ENCODE assay signal across 8 mouse cellular contexts in the genomic region with DNA sequence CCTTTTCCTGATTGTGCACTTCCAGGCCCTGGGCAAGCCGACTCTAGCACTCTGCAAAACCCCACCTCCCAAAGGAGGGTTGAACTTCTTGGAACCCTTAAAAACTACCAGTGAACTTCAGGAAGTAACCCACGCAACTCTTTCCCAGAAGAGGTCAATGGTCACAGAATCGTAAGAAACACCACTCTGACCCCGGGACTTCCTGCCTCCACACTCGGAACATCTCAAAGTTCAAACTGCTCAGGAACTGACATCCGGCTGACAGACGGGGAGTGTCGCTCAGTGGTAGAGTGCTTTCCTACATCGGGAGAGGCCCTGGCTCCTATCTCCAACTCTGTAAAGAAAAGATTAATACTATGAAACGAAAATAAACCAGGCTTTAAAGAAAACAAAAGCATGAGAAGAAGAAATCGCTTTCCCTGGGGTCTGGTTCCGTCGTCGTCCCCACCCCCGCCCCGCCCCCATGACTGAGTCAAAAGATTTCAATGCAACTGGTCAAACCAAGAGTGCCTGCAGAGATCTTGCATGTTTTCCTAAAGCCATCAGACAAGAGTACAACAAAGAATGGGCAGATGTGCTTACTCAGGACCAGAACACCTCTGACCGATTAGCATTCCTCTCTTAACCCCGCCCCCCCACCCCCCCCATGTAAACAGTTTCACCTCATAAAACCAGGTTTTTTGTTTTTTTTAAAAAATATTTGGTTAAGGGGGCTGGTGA. TPM values are rescaled to one million over a fixed set of nuclear protein-coding genes. Genes with fewer than 3 reads are reported as not detected.
A peak's percentile ranks its signal among the peaks of the same experiment; 100 is the strongest.
DNase-seq lines count a peak whose midpoint lies in the region; ATAC-seq and TF ChIP-seq lines count a peak whose summit lies in the region.

No protein-coding gene starts in this region.

- WGBS in midbrain, embryonic 12.5 days: 42% methylated on average over 18 of the region's 18 CpGs
- 38% methylated on average over 18 of the region's 18 CpGs for WGBS in midbrain, embryonic 16.5 days
- WGBS in embryonic facial prominence, embryonic 15.5 days: 24% methylated on average over 18 of the region's 18 CpGs
- 8% methylated on average over 18 of the region's 18 CpGs for WGBS in intestine, postnatal 0 days
- 14% methylated on average over 18 of the region's 18 CpGs for WGBS in lung, embryonic 14.5 days

- peak overlapping the region; percentile 17 for H3K4me2 ChIP-seq in midbrain, embryonic 12.5 days (replicated peaks)
- no peak overlapping the region for H3K4me2 ChIP-seq in midbrain, embryonic 16.5 days (ENCODE audit: low read length)
- H3K4me2 ChIP-seq in embryonic facial prominence, embryonic 15.5 days (replicated peaks): peak overlapping the region; percentile 39
- H3K4me2 ChIP-seq in intestine, postnatal 0 days (replicated peaks; ENCODE audit: low read depth): peak overlapping the region; percentile 51
- peak overlapping the region; percentile 55 for H3K4me2 ChIP-seq in lung, embryonic 14.5 days

- DNase-seq in lung, embryonic 14.5 days: peak; percentile 62
- DNase-seq in thymus, postnatal 4 days: peak; percentile 61
- no peak for DNase-seq in retina, embryonic 14.5 days (ENCODE audit: low spot score)
- DNase-seq in Muller cell, postnatal 12 days (ENCODE audit: inconsistent ontology term): no peak

- H3K4me1 ChIP-seq in midbrain, embryonic 12.5 days: no peaks in the 10 kb centered on the region
- no peaks in the 10 kb centered on the region for H3K4me1 ChIP-seq in midbrain, embryonic 16.5 days (ENCODE audit: control insufficient read depth, insufficient read depth, low read length)
- H3K4me1 ChIP-seq in embryonic facial prominence, embryonic 15.5 days: 0 out of 2 replicates have a peak, but pooled peaks cover 3% of the 10 kb centered on the region
- 0 out of 2 replicates have a peak, but pooled peaks cover 3% of the 10 kb centered on the region for H3K4me1 ChIP-seq in intestine, postnatal 0 days (replicated peaks; ENCODE audit: control insufficient read depth, insufficient read depth, low read length)
- H3K4me1 ChIP-seq in lung, embryonic 14.5 days (ENCODE audit: insufficient read depth): 0 out of 2 replicates have a peak, but pooled peaks cover 3% of the 10 kb centered on the region

- no peak; the same call in 1 of the 2 replicates for TF ChIP-seq CTCF in intestine, postnatal 0 days (IDR thresholded peaks at IDR 0.05; ENCODE audit: low read depth)
- no peak for TF ChIP-seq CTCF in lung, embryonic 14.5 days (IDR thresholded peaks at IDR 0.05; ENCODE audit: low read depth)

- H3K4me3 ChIP-seq in midbrain, embryonic 12.5 days: no peak overlapping the region
- no peak overlapping the region for H3K4me3 ChIP-seq in midbrain, embryonic 16.5 days (ENCODE audit: low read depth, low read length)
- peak overlapping the region; percentile 15 for H3K4me3 ChIP-seq in embryonic facial prominence, embryonic 15.5 days (replicated peaks)
- 0 out of 2 replicates have a peak overlapping the region, but pooled peaks have one; percentile 5 for H3K4me3 ChIP-seq in intestine, postnatal 0 days (ENCODE audit: low read depth, low read length)
- peak overlapping the region; percentile 17 for H3K4me3 ChIP-seq in lung, embryonic 14.5 days (ENCODE audit: low read depth, low read length)

- no peaks in the 10 kb centered on the region for H3K36me3 ChIP-seq in midbrain, embryonic 12.5 days
- no peaks in the 10 kb centered on the region for H3K36me3 ChIP-seq in midbrain, embryonic 16.5 days (ENCODE audit: control insufficient read depth, insufficient read depth, low read length)
- no peaks in the 10 kb centered on the region for H3K36me3 ChIP-seq in embryonic facial prominence, embryonic 15.5 days
- no peaks in the 10 kb centered on the region for H3K36me3 ChIP-seq in intestine, postnatal 0 days (ENCODE audit: control insufficient read depth, insufficient read depth)
- H3K36me3 ChIP-seq in lung, embryonic 14.5 days (ENCODE audit: insufficient read depth): no peaks in the 10 kb centered on the region

- no peak overlapping the region for H3K27ac ChIP-seq in midbrain, embryonic 12.5 days (replicated peaks)
- H3K27ac ChIP-seq in midbrain, embryonic 16.5 days (ENCODE audit: low read length): no peak overlapping the region
- no peak overlapping the region for H3K27ac ChIP-seq in embryonic facial prominence, embryonic 15.5 days (replicated peaks)
- peak overlapping the region; percentile 86 for H3K27ac ChIP-seq in intestine, postnatal 0 days (ENCODE audit: low read depth, low read length)
- 0 out of 2 replicates have a peak overlapping the region, but pooled peaks have one; percentile 38 for H3K27ac ChIP-seq in lung, embryonic 14.5 days (ENCODE audit: low read depth)

- no peaks in the 10 kb centered on the region for H3K27me3 ChIP-seq in midbrain, embryonic 12.5 days
- no peaks in the 10 kb centered on the region for H3K27me3 ChIP-seq in midbrain, embryonic 16.5 days (ENCODE audit: control insufficient read depth, insufficient read depth, low read depth, low read length)
- H3K27me3 ChIP-seq in embryonic facial prominence, embryonic 15.5 days: no peaks in the 10 kb centered on the region
- H3K27me3 ChIP-seq in intestine, postnatal 0 days (replicated peaks; ENCODE audit: control insufficient read depth, insufficient read depth, low read length): no peaks in the 10 kb centered on the region
- no peaks in the 10 kb centered on the region for H3K27me3 ChIP-seq in lung, embryonic 14.5 days (ENCODE audit: insufficient read depth, low read length)

- H3K9ac ChIP-seq in midbrain, embryonic 12.5 days (replicated peaks): no peak overlapping the region
- H3K9ac ChIP-seq in midbrain, embryonic 16.5 days (ENCODE audit: low read depth, low read length): no peak overlapping the region
- H3K9ac ChIP-seq in embryonic facial prominence, embryonic 15.5 days: no peak overlapping the region
- no peak overlapping the region for H3K9ac ChIP-seq in intestine, postnatal 0 days (ENCODE audit: low read depth, low read length)
- H3K9ac ChIP-seq in lung, embryonic 14.5 days: peak overlapping the region; percentile 43; the same call in 1 of the 2 replicates

- no peak for ATAC-seq in midbrain, embryonic 12.5 days (ENCODE audit: low FRiP score, low read depth)
- ATAC-seq in midbrain, embryonic 16.5 days: no peak
- ATAC-seq in embryonic facial prominence, embryonic 15.5 days (ENCODE audit: insufficient number of reproducible peaks, low FRiP score, low TSS enrichment, low read depth): no peak
- ATAC-seq in intestine, postnatal 0 days: peak; percentile 93
- no peak for ATAC-seq in lung, embryonic 14.5 days (ENCODE audit: insufficient read depth)

- no peaks in the 10 kb centered on the region for H3K9me3 ChIP-seq in midbrain, embryonic 12.5 days
- no peaks in the 10 kb centered on the region for H3K9me3 ChIP-seq in midbrain, embryonic 16.5 days (replicated peaks; ENCODE audit: control insufficient read depth, low read length, poor library complexity, severe bottlenecking)
- no peaks in the 10 kb centered on the region for H3K9me3 ChIP-seq in embryonic facial prominence, embryonic 15.5 days (replicated peaks)
- no peaks in the 10 kb centered on the region for H3K9me3 ChIP-seq in intestine, postnatal 0 days (ENCODE audit: control insufficient read depth)
- H3K9me3 ChIP-seq in lung, embryonic 14.5 days (ENCODE audit: low read depth, low read length): no peaks in the 10 kb centered on the region

RNA-seq across cellular contexts. Expression of a gene that starts 14.4 kb away (rescaled TPM):
- 113 and 114 TPM in 2 replicates for polyA plus RNA-seq in midbrain, embryonic 12.5 days (2016; fragmentation: Nextera tagmentation; extraction: Ambion mirVana)
- polyA plus RNA-seq in midbrain, embryonic 16.5 days (2015; fragmentation: Nextera tagmentation; extraction: Ambion mirVana): 145 and 156 TPM in 2 replicates
- polyA plus RNA-seq in embryonic facial prominence, embryonic 15.5 days (2015; fragmentation: Nextera tagmentation; extraction: Ambion mirVana): 209 and 218 TPM in 2 replicates
- polyA plus RNA-seq in intestine, postnatal 0 days (2015; fragmentation: Nextera tagmentation; extraction: Ambion mirVana): 141 and 150 TPM in 2 replicates
- polyA plus RNA-seq in lung, embryonic 14.5 days (2014; fragmentation: Nextera tagmentation; extraction: Ambion mirVana): 180 and 193 TPM in 2 replicates

RNA-seq across cellular contexts. Expression of a gene that starts 36.0 kb away (rescaled TPM):
- polyA plus RNA-seq in midbrain, embryonic 12.5 days (2016; fragmentation: Nextera tagmentation; extraction: Ambion mirVana): 25.8 and 29.6 TPM in 2 replicates
- polyA plus RNA-seq in midbrain, embryonic 16.5 days (2015; fragmentation: Nextera tagmentation; extraction: Ambion mirVana): 9.9 and 10.6 TPM in 2 replicates
- 17.7 and 19.2 TPM in 2 replicates for polyA plus RNA-seq in embryonic facial prominence, embryonic 15.5 days (2015; fragmentation: Nextera tagmentation; extraction: Ambion mirVana)
- 4.7 and 6.3 TPM in 2 replicates for polyA plus RNA-seq in intestine, postnatal 0 days (2015; fragmentation: Nextera tagmentation; extraction: Ambion mirVana)
- polyA plus RNA-seq in lung, embryonic 14.5 days (2014; fragmentation: Nextera tagmentation; extraction: Ambion mirVana): 22.4 and 24.9 TPM in 2 replicates

Comparison
In these comparisons a context has a peak if more than half of its experiments do, and no peak if none do; other contexts are left out.
1. H3K27ac ChIP-seq: peak in intestine, postnatal 0 days (single experiment) and lung, embryonic 14.5 days (single experiment); none in midbrain, embryonic 12.5 days (single experiment), midbrain, embryonic 16.5 days (single experiment) and embryonic facial prominence, embryonic 15.5 days (single experiment).
2. H3K4me3 ChIP-seq: peak in embryonic facial prominence, embryonic 15.5 days (single experiment), intestine, postnatal 0 days (single experiment) and lung, embryonic 14.5 days (single experiment); none in midbrain, embryonic 12.5 days (single experiment) and midbrain, embryonic 16.5 days (single experiment).
3. DNase-seq: peak in lung, embryonic 14.5 days (single experiment) and thymus, postnatal 4 days (single experiment); none in retina, embryonic 14.5 days (single experiment) and Muller cell, postnatal 12 days (single experiment).